Comparison of ENCODE assay signal across 8 mouse cellular contexts in the genomic region with DNA sequence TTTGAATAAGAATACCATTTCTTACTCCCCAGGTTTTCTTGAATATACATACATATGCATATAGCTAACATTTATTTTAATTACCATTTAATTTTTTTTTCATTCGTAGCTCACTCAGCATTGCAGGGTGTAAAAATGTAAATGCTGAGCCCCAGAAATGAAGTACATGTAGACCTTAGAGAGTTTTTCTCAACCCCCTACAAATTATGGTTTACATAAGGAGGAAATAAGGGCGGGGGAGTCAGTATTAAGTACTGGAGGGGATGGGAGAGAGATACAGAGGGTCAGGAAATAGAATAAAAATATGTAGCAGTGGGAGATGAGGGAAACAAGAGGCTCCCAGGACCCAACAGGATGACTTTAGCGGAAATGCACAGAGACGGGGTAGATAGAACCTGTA.
DNase-seq lines count a peak whose midpoint lies in the region; ATAC-seq lines count a peak whose summit lies in the region.

No protein-coding gene starts in this region.

- H3K36me3 ChIP-seq in heart, embryonic 11.5 days (ENCODE audit: control insufficient read depth, insufficient read depth, low read length) = no peaks in the 10 kb centered on the region
- no peaks in the 10 kb centered on the region for H3K36me3 ChIP-seq in embryonic facial prominence, embryonic 10.5 days (replicated peaks)
- H3K36me3 ChIP-seq in hindbrain, embryonic 10.5 days = no peaks in the 10 kb centered on the region
- no peaks in the 10 kb centered on the region for H3K36me3 ChIP-seq in midbrain, embryonic 10.5 days

- no peak overlapping the region for H3K9ac ChIP-seq in heart, embryonic 11.5 days (ENCODE audit: low read depth, low read length)

- H3K27ac ChIP-seq in heart, embryonic 11.5 days (ENCODE audit: low read depth, low read length) = peak overlapping the region; percentile 97
- peak overlapping the region; percentile 70 for H3K27ac ChIP-seq in embryonic facial prominence, embryonic 10.5 days (replicated peaks)
- H3K27ac ChIP-seq in hindbrain, embryonic 10.5 days = peak overlapping the region; percentile 81
- peak overlapping the region; percentile 79 for H3K27ac ChIP-seq in midbrain, embryonic 10.5 days (replicated peaks)

- peak; percentile 23; the same call in 1 of the 2 replicates for ATAC-seq in heart, embryonic 11.5 days (replicated peaks; ENCODE audit: insufficient number of reproducible peaks, low FRiP score, low TSS enrichment)

- no peak for DNase-seq in heart, postnatal 4 days
- DNase-seq in embryonic facial prominence, embryonic 10.5 days (ENCODE audit: low spot score) = no peak
- no peak for DNase-seq in hindbrain, embryonic 10.5 days (ENCODE audit: low spot score)
- no peak for DNase-seq in midbrain, embryonic 10.5 days (ENCODE audit: low spot score)
- no peak for DNase-seq in urinary bladder, postnatal 14 days (ENCODE audit: low spot score)
- no peak for DNase-seq in kidney, adult 9 months
- DNase-seq in left cerebral cortex, postnatal 14 days (ENCODE audit: low spot score in 2 of 2) = no peak

- intact Hi-C loops in left cerebral cortex, postnatal 14 days (cut with DNase I) = loop anchor here (5.0 to 10.0 kb wide), 2 partner anchors 78 to 260 kb away; no protein-coding TSS in a partner anchor

- no peak overlapping the region for H3K4me3 ChIP-seq in heart, embryonic 11.5 days (ENCODE audit: low read depth, low read length)
- peak overlapping the region; percentile 31; the same call in 1 of the 2 replicates for H3K4me3 ChIP-seq in embryonic facial prominence, embryonic 10.5 days
- peak overlapping the region; percentile 29 for H3K4me3 ChIP-seq in hindbrain, embryonic 10.5 days
- H3K4me3 ChIP-seq in midbrain, embryonic 10.5 days = peak overlapping the region; percentile 31

- no peaks in the 10 kb centered on the region for H3K9me3 ChIP-seq in heart, embryonic 11.5 days (replicated peaks; ENCODE audit: control insufficient read depth, low read length)
- H3K9me3 ChIP-seq in embryonic facial prominence, embryonic 10.5 days = no peaks in the 10 kb centered on the region
- H3K9me3 ChIP-seq in hindbrain, embryonic 10.5 days = no peaks in the 10 kb centered on the region
- no peaks in the 10 kb centered on the region for H3K9me3 ChIP-seq in midbrain, embryonic 10.5 days (replicated peaks)

- H3K27me3 ChIP-seq in heart, embryonic 11.5 days (ENCODE audit: control insufficient read depth, insufficient read depth, low read length) = no peaks in the 10 kb centered on the region
- no peaks in the 10 kb centered on the region for H3K27me3 ChIP-seq in embryonic facial prominence, embryonic 10.5 days (replicated peaks; ENCODE audit: low read depth, poor library complexity, severe bottlenecking)
- no peaks in the 10 kb centered on the region for H3K27me3 ChIP-seq in hindbrain, embryonic 10.5 days (ENCODE audit: insufficient read depth, poor library complexity, severe bottlenecking)
- no peaks in the 10 kb centered on the region for H3K27me3 ChIP-seq in midbrain, embryonic 10.5 days (ENCODE audit: low read depth, poor library complexity, severe bottlenecking)

- 34% methylated on average over 4 of the region's 4 CpGs for WGBS in heart, embryonic 11.5 days (ENCODE audit: insufficient replicate concordance)
- WGBS in embryonic facial prominence, embryonic 10.5 days = 29% methylated on average over 4 of the region's 4 CpGs
- 27% methylated on average over 4 of the region's 4 CpGs for WGBS in hindbrain, embryonic 10.5 days
- WGBS in midbrain, embryonic 10.5 days = 24% methylated on average over 4 of the region's 4 CpGs

- peak overlapping the region; percentile 37 for H3K4me2 ChIP-seq in heart, embryonic 11.5 days

- H3K4me1 ChIP-seq in heart, embryonic 11.5 days (ENCODE audit: control insufficient read depth, insufficient read depth, low read length) = peaks cover 27% of the 10 kb centered on the region
- peaks cover 28% of the 10 kb centered on the region for H3K4me1 ChIP-seq in embryonic facial prominence, embryonic 10.5 days
- H3K4me1 ChIP-seq in hindbrain, embryonic 10.5 days (replicated peaks) = peaks cover 26% of the 10 kb centered on the region
- peaks cover 25% of the 10 kb centered on the region for H3K4me1 ChIP-seq in midbrain, embryonic 10.5 days
